Mouse (Mus musculus): ENCODE measurements at regions not wholly inside any gene's neighbourhood (a gene's known extent, or its start where the extent isn't known, plus 50 kb on each side); places are given as distances from the start of the nearest gene placed in this dataset.

DNA sequence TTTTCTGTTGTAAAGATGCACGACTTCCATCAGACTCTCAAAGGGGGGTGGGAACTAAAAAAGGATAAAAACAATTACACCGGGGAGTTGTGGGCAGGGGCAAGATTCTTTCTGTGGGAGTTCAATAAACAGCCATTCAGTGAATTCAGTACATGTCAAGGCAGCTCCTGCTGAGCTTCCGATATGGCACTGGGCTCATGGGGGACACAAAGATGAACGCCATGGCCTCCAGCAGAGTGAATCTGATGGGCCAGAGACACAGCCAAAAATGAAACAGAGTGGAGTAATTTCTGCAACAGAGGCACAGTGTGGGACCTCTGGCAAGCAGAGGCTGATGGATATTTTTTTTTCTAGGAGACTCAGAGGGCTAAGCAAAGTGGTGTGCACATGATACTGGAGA is 254.2 kb downstream of the AI593442 start:
- H3K4me3 ChIP-seq (ENCODE audit: low read depth, low read length), result no peak overlapping the region
- no peak overlapping the region for H3K9ac ChIP-seq (ENCODE audit: low read length)
- no peak for ATAC-seq
- no peaks in the 10 kb centered on the region for H3K4me1 ChIP-seq (ENCODE audit: control insufficient read depth, insufficient read depth, low read length)
- WGBS, result 3% methylated on average over 4 of the region's 4 CpGs
- H3K36me3 ChIP-seq (ENCODE audit: control insufficient read depth, insufficient read depth, low read length), result no peaks in the 10 kb centered on the region
- no peak overlapping the region for H3K4me2 ChIP-seq (ENCODE audit: low read length)
- no peaks in the 10 kb centered on the region for H3K9me3 ChIP-seq (replicated peaks; ENCODE audit: control insufficient read depth, low read length)
- peak; percentile 33 for DNase-seq (ENCODE audit: low spot score)
- H3K27ac ChIP-seq (ENCODE audit: low read depth, low read length), result no peak overlapping the region
- no peaks in the 10 kb centered on the region for H3K27me3 ChIP-seq (replicated peaks; ENCODE audit: control insufficient read depth, insufficient read depth, low read length)

DNA sequence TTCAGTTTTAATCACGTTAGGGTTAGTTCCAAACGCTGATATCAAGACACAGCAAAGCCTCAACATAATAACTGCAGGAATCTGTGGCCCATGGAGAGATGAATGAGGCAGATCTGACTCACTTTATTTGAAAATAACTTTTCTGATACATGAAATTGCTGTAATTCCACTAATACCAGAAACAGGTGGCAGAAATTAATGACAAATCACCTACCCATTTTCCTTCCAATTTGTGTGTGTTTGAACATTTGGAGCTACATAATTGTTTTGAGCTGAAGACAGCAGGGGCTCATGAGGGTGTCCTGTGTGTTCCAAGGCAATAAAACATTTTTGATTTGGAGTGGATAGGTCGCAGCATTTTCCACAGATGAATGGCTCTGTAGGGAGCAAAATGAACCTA is 254.2 kb upstream of the Zc3h12c start:
- DNase-seq (ENCODE audit: low spot score) (no peak), ATAC-seq (no peak)
- no peak overlapping the region for H3K4me3 ChIP-seq (ENCODE audit: low read depth, low read length)
- no peak overlapping the region for H3K27ac ChIP-seq (ENCODE audit: low read depth, low read length)
- no peaks in the 10 kb centered on the region for H3K27me3 ChIP-seq (replicated peaks; ENCODE audit: control insufficient read depth, insufficient read depth, low read length)
- no peaks in the 10 kb centered on the region for H3K9me3 ChIP-seq (replicated peaks; ENCODE audit: control insufficient read depth, low read length)
- H3K4me1 ChIP-seq (ENCODE audit: control insufficient read depth, insufficient read depth, low read length), result no peaks in the 10 kb centered on the region
- no peaks in the 10 kb centered on the region for H3K36me3 ChIP-seq (ENCODE audit: control insufficient read depth, insufficient read depth, low read length)
- no peak overlapping the region for H3K4me2 ChIP-seq (ENCODE audit: low read length)
- 60% methylated on average over 3 of the region's 3 CpGs for WGBS
- no peak overlapping the region for H3K9ac ChIP-seq (ENCODE audit: low read length)

DNA sequence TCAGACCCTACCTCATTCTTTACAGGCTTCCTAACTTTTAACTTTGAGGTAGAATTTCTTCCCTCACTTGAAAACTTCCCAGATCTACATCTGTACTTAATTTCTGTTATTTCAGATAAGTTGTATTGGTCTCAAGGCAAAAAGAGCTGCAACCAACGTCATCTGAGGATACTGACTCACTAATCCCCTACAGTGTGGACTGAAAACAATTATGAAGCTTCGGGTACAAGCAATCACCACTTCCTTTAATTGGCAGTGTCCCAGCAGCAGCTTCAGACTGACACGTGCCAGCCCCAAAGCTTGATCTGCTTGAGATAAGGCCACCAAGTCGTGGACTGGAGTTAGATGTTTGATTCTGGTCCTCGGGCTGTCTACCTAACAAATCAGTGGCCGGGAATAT is 247.3 kb upstream of the Zc3h12c start:
- no peak overlapping the region for H3K27ac ChIP-seq (ENCODE audit: low read depth, low read length)
- H3K27me3 ChIP-seq (replicated peaks; ENCODE audit: control insufficient read depth, insufficient read depth, low read length), result no peaks in the 10 kb centered on the region
- no peaks in the 10 kb centered on the region for H3K36me3 ChIP-seq (ENCODE audit: control insufficient read depth, insufficient read depth, low read length)
- H3K4me2 ChIP-seq (ENCODE audit: low read length), result no peak overlapping the region
- no peak for DNase-seq (ENCODE audit: low spot score)
- WGBS, result 54% methylated on average over 6 of the region's 6 CpGs
- no peaks in the 10 kb centered on the region for H3K9me3 ChIP-seq (replicated peaks; ENCODE audit: control insufficient read depth, low read length)
- H3K4me3 ChIP-seq (ENCODE audit: low read depth, low read length), result no peak overlapping the region
- ATAC-seq, result no peak
- H3K4me1 ChIP-seq (ENCODE audit: control insufficient read depth, insufficient read depth, low read length), result no peaks in the 10 kb centered on the region
- no peak overlapping the region for H3K9ac ChIP-seq (ENCODE audit: low read length)

DNA sequence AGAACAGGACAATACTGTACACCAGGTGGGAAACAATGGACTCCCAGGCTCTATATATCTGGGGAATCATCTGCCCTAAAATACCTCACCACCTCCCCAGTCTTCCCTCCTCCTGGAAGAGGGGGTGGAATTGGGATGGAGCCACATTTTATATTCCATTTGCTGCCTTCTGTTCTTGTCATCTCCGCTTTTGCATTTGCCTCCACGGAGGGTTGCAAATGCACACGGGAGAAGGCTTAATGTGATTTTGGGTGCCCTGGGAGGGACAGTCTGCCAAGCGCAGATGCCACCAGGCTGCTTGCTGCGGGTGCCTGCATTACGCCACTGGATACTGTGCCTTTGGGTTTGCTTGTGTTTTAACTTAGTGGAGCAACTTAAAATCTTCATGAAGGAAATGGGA is 239.5 kb upstream of the Zc3h12c start:
- Histone ChIP-seq H3K4me3 (ENCODE audit: low read depth, low read length) (no peak overlapping the region), H3K9ac (ENCODE audit: low read length) (no peak overlapping the region), H3K27me3 (replicated peaks; ENCODE audit: control insufficient read depth, insufficient read depth, low read length) (no peaks in the 10 kb centered on the region), H3K4me2 (ENCODE audit: low read length) (no peak overlapping the region), H3K9me3 (replicated peaks; ENCODE audit: control insufficient read depth, low read length) (no peaks in the 10 kb centered on the region), H3K36me3 (ENCODE audit: control insufficient read depth, insufficient read depth, low read length) (no peaks in the 10 kb centered on the region), H3K27ac (ENCODE audit: low read depth, low read length) (no peak overlapping the region), H3K4me1 (ENCODE audit: control insufficient read depth, insufficient read depth, low read length) (no peaks in the 10 kb centered on the region)
- DNase-seq (ENCODE audit: low spot score), result no peak
- no peak for ATAC-seq
- 90% methylated on average over 6 of the region's 6 CpGs for WGBS

DNA sequence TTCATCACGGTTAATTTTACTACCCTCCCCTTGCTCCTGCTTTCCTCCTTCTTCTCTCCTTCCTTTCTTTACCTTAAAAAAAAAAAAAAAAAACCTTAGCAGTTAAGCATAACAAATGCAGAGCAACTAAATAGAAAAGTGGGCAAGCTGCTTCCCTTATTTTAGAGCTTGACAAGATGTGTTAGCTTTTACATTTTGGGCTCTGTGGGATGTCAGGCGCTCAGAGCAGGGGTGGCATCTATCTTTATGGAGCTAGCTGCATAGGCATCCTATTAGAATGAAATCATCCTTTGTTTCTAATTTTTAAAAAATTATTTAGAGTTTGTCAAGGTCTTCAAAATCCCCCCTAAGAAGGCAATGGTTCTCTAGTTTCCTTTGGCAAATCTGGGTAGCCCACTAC is 234.1 kb upstream of the Zc3h12c start:
- WGBS, result 81% methylated on average over 2 of the region's 2 CpGs
- no peaks in the 10 kb centered on the region for H3K9me3 ChIP-seq (replicated peaks; ENCODE audit: control insufficient read depth, low read length)
- no peaks in the 10 kb centered on the region for H3K4me1 ChIP-seq (ENCODE audit: control insufficient read depth, insufficient read depth, low read length)
- H3K4me2 ChIP-seq (ENCODE audit: low read length), result no peak overlapping the region
- H3K36me3 ChIP-seq (ENCODE audit: control insufficient read depth, insufficient read depth, low read length), result no peaks in the 10 kb centered on the region
- no peak overlapping the region for H3K4me3 ChIP-seq (ENCODE audit: low read depth, low read length)
- H3K27me3 ChIP-seq (replicated peaks; ENCODE audit: control insufficient read depth, insufficient read depth, low read length), result no peaks in the 10 kb centered on the region
- H3K27ac ChIP-seq (ENCODE audit: low read depth, low read length), result no peak overlapping the region
- DNase-seq (ENCODE audit: low spot score) (no peak), ATAC-seq (no peak)
- H3K9ac ChIP-seq (ENCODE audit: low read length), result no peak overlapping the region

DNA sequence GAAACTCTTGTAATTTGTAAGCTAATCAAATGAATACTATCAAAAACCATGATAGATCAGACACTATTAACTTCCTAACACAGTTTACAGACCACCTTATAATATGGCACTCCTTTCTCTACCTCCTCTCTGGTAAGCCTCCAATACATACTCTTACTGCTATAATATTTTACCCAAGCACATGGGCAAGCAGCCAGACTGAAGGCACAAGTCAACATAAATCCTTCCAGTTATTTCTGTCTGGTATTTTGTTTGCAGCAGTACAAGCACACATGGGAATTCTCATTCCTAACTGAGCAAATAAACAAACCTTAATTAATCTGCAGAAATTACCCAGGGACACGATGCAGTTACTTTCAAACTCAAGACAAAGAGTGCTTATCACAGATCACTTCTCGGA is 210.7 kb upstream of the Zc3h12c start:
- WGBS, result 79% methylated on average over 2 of the region's 2 CpGs
- H3K4me2 ChIP-seq (ENCODE audit: low read length), result no peak overlapping the region
- H3K9ac ChIP-seq (ENCODE audit: low read length), result no peak overlapping the region
- DNase-seq (ENCODE audit: low spot score) (no peak), ATAC-seq (no peak)
- no peak overlapping the region for H3K27ac ChIP-seq (ENCODE audit: low read depth, low read length)
- no peaks in the 10 kb centered on the region for H3K9me3 ChIP-seq (replicated peaks; ENCODE audit: control insufficient read depth, low read length)
- no peak overlapping the region for H3K4me3 ChIP-seq (ENCODE audit: low read depth, low read length)
- H3K4me1 ChIP-seq (ENCODE audit: control insufficient read depth, insufficient read depth, low read length), result no peaks in the 10 kb centered on the region
- no peaks in the 10 kb centered on the region for H3K36me3 ChIP-seq (ENCODE audit: control insufficient read depth, insufficient read depth, low read length)
- H3K27me3 ChIP-seq (replicated peaks; ENCODE audit: control insufficient read depth, insufficient read depth, low read length), result no peaks in the 10 kb centered on the region

DNA sequence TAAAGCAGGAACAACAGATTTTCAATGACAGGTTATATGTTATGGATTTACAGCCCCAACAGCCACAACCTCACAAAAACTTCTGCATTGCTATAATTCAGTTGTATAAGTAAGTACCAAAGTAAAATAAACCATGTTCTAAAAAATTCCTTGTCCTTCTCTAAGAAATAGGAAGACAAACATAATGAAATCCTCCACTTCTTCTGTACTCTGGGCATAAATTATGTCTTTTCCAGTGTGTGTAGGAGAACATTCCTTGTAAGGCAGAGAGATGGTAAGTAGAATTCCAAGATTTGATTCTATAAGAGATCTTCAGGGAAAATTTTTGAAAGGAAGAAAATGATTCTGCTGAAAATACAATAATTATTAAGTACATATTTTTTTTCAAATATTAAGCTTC is 209.4 kb upstream of the Zc3h12c start:
- no peak for ATAC-seq
- Histone ChIP-seq H3K9me3 (replicated peaks; ENCODE audit: control insufficient read depth, low read length) (no peaks in the 10 kb centered on the region), H3K9ac (ENCODE audit: low read length) (no peak overlapping the region), H3K27me3 (replicated peaks; ENCODE audit: control insufficient read depth, insufficient read depth, low read length) (no peaks in the 10 kb centered on the region), H3K36me3 (ENCODE audit: control insufficient read depth, insufficient read depth, low read length) (no peaks in the 10 kb centered on the region), H3K4me3 (ENCODE audit: low read depth, low read length) (no peak overlapping the region), H3K27ac (ENCODE audit: low read depth, low read length) (no peak overlapping the region), H3K4me2 (ENCODE audit: low read length) (no peak overlapping the region), H3K4me1 (ENCODE audit: control insufficient read depth, insufficient read depth, low read length) (no peaks in the 10 kb centered on the region)
- DNase-seq (ENCODE audit: low spot score), result no peak

DNA sequence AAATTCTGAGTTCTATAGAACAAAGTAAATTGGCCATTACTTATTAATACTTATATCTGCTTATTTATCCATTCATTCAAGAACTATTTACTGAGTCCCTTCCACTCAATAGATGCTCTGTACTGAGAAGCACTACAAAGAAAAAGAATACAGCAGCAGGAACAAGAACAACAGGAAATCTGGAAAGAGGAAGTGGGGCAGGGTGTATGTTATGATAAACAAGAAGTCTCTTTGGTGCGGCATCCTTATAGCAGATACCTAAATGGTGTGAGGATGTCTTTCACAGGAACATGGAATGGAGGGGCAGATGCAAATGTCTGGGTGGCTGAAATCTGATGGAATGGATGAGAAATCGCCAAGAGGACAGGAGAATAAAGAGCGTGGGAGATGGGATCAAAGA is 208.5 kb upstream of the Zc3h12c start:
- H3K27ac ChIP-seq (ENCODE audit: low read depth, low read length), result no peak overlapping the region
- ATAC-seq (no peak), DNase-seq (ENCODE audit: low spot score) (no peak)
- no peak overlapping the region for H3K9ac ChIP-seq (ENCODE audit: low read length)
- no peaks in the 10 kb centered on the region for H3K36me3 ChIP-seq (ENCODE audit: control insufficient read depth, insufficient read depth, low read length)
- H3K9me3 ChIP-seq (replicated peaks; ENCODE audit: control insufficient read depth, low read length), result no peaks in the 10 kb centered on the region
- WGBS, result 90% methylated on average over 3 of the region's 3 CpGs
- H3K4me1 ChIP-seq (ENCODE audit: control insufficient read depth, insufficient read depth, low read length), result no peaks in the 10 kb centered on the region
- H3K4me2 ChIP-seq (ENCODE audit: low read length), result no peak overlapping the region
- no peak overlapping the region for H3K4me3 ChIP-seq (ENCODE audit: low read depth, low read length)
- H3K27me3 ChIP-seq (replicated peaks; ENCODE audit: control insufficient read depth, insufficient read depth, low read length), result no peaks in the 10 kb centered on the region

DNA sequence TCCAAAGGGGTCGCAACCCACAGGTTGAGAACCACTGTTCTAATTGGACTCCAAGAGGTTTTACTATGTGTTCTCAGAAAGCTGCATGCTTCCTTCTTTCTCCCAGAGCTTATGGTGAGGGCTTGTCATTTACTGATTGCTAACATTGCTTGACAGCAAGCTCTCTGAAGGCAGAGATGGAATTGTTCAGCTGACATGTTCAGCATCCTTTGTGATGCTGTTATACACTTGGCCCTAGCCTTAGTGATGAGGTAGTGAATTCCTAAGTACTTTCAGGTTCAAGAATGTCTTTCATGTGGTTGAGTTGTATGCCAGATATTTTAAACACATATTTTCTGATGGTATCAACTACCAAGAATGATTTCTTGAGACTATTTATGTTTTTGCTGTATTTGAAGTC is 202.9 kb upstream of the Zc3h12c start:
- H3K4me3 ChIP-seq (ENCODE audit: low read depth, low read length), result no peak overlapping the region
- H3K36me3 ChIP-seq (ENCODE audit: control insufficient read depth, insufficient read depth, low read length), result no peaks in the 10 kb centered on the region
- no peak overlapping the region for H3K9ac ChIP-seq (ENCODE audit: low read length)
- no peaks in the 10 kb centered on the region for H3K27me3 ChIP-seq (replicated peaks; ENCODE audit: control insufficient read depth, insufficient read depth, low read length)
- H3K9me3 ChIP-seq (replicated peaks; ENCODE audit: control insufficient read depth, low read length), result no peaks in the 10 kb centered on the region
- no peak overlapping the region for H3K27ac ChIP-seq (ENCODE audit: low read depth, low read length)
- peaks cover 8% of the 10 kb centered on the region; the same call in 1 of the 2 replicates for H3K4me1 ChIP-seq (ENCODE audit: control insufficient read depth, insufficient read depth, low read length)
- DNase-seq (ENCODE audit: low spot score) (no peak), ATAC-seq (no peak)
- no peak overlapping the region for H3K4me2 ChIP-seq (ENCODE audit: low read length)
- WGBS, result 93% methylated on average over 1 of the region's 1 CpGs

DNA sequence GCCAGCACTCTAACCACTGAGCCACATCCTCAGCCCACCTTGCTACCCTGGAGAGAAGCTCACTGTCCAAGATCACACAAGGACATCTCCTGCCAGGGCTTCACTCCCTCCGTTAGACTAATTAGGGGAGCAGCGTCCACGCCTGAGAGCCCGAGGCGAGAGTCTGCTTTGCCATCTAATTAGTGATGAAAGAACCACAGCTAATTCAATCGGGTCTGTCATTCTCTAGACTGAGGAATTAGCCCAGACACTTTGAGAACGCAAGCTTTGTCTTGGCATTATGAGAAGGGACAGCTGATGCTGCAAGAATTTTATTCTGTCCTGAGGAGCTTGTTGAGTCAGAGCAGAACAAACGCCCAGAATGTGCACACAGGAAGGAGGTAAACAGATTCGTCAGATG is 200.5 kb upstream of the Zc3h12c start:
- Histone ChIP-seq H3K36me3 (ENCODE audit: control insufficient read depth, insufficient read depth, low read length) (no peaks in the 10 kb centered on the region), H3K4me2 (ENCODE audit: low read length) (no peak overlapping the region), H3K9ac (ENCODE audit: low read length) (no peak overlapping the region), H3K4me1 (ENCODE audit: control insufficient read depth, insufficient read depth, low read length) (peaks cover 8% of the 10 kb centered on the region; the same call in 1 of the 2 replicates), H3K27ac (ENCODE audit: low read depth, low read length) (no peak overlapping the region), H3K9me3 (replicated peaks; ENCODE audit: control insufficient read depth, low read length) (no peaks in the 10 kb centered on the region), H3K4me3 (ENCODE audit: low read depth, low read length) (no peak overlapping the region), H3K27me3 (replicated peaks; ENCODE audit: control insufficient read depth, insufficient read depth, low read length) (no peaks in the 10 kb centered on the region)
- under 1% methylated on average over 9 of the region's 9 CpGs for WGBS
- ATAC-seq (peak; percentile 77), DNase-seq (ENCODE audit: low spot score) (peak; percentile 78)

All from forebrain, embryonic 14.5 days (tissue).